Mouse (Mus musculus): Measurements from ENCODE around the gene Lect2. TPM values are rescaled to one million over a fixed set of nuclear protein-coding genes. Genes with fewer than 3 reads are reported as not detected.

The Lect2 gene
- polyA plus RNA-seq (2016; fragmentation: Nextera tagmentation; extraction: Ambion mirVana) = not detected in 2 replicates

- DNase-seq (ENCODE audit: low spot score) = peak; percentile 1
- H3K27ac ChIP-seq = no peak within 1 kb of the TSS; the same call in 1 of the 2 replicates
- H3K27me3 ChIP-seq (ENCODE audit: insufficient read depth, poor library complexity, severe bottlenecking) = no peaks in the 10 kb centered on the region
- 79% methylated on average over 9 of the region's 9 CpGs for WGBS
- no peaks in the 10 kb centered on the region for H3K36me3 ChIP-seq
- peaks cover 17% of the 10 kb centered on the region; the same call in 1 of the 2 replicates for H3K4me1 ChIP-seq (replicated peaks)
- H3K4me3 ChIP-seq = no peak within 1 kb of the TSS
- H3K9me3 ChIP-seq = no peaks in the 10 kb centered on the region
These were observed at the start of gene Lect2 for GRCm38 (mm10) chr13:56548401-56548800. Lect2 (minus strand) TSS chr13:56548502.

GRCm38 (mm10) chr13:56597296-56597695 lies 49.0 kb upstream of the Lect2 start:
- Histone ChIP-seq H3K36me3 (no peaks in the 10 kb centered on the region), H3K4me3 (no peak overlapping the region), H3K9me3 (no peaks in the 10 kb centered on the region), H3K4me1 (replicated peaks) (peaks cover 39% of the 10 kb centered on the region), H3K27ac (0 out of 2 replicates have a peak overlapping the region, but pooled peaks have one; percentile 23), H3K27me3 (ENCODE audit: insufficient read depth, poor library complexity, severe bottlenecking) (no peaks in the 10 kb centered on the region)
- DNase-seq (ENCODE audit: low spot score) = no peak
- 76% methylated on average over 4 of the region's 4 CpGs for WGBS

- 78% methylated on average over 8 of the region's 8 CpGs for WGBS
- peaks cover 25% of the 10 kb centered on the region for H3K4me1 ChIP-seq (replicated peaks)
- no peaks in the 10 kb centered on the region; the same call in 1 of the 2 replicates for H3K27me3 ChIP-seq (ENCODE audit: insufficient read depth, poor library complexity, severe bottlenecking)
- DNase-seq (ENCODE audit: low spot score) = no peak
- no peaks in the 10 kb centered on the region for H3K36me3 ChIP-seq
- peak overlapping the region; percentile 46 for H3K27ac ChIP-seq
- H3K4me3 ChIP-seq = no peak overlapping the region
- H3K9me3 ChIP-seq = no peaks in the 10 kb centered on the region
These were observed 46.9 kb upstream of the Lect2 start for GRCm38 (mm10) chr13:56595246-56595645.

GRCm38 (mm10) chr13:56593961-56594391 lies 45.7 kb upstream of the Lect2 start:
- no peaks in the 10 kb centered on the region for H3K36me3 ChIP-seq
- no peak for DNase-seq (ENCODE audit: low spot score)
- H3K27ac ChIP-seq = 0 out of 2 replicates have a peak overlapping the region, but pooled peaks have one; percentile 12
- 82% methylated on average over 7 of the region's 7 CpGs for WGBS
- peaks cover 27% of the 10 kb centered on the region for H3K4me1 ChIP-seq (replicated peaks)
- no peaks in the 10 kb centered on the region for H3K9me3 ChIP-seq
- no peak overlapping the region for H3K4me3 ChIP-seq
- H3K27me3 ChIP-seq (ENCODE audit: insufficient read depth, poor library complexity, severe bottlenecking) = no peaks in the 10 kb centered on the region; the same call in 1 of the 2 replicates

GRCm38 (mm10) chr13:56593196-56593595 lies 44.9 kb upstream of the Lect2 start:
- no peak overlapping the region for H3K4me3 ChIP-seq
- no peaks in the 10 kb centered on the region; the same call in 1 of the 2 replicates for H3K27me3 ChIP-seq (ENCODE audit: insufficient read depth, poor library complexity, severe bottlenecking)
- peaks cover 27% of the 10 kb centered on the region for H3K4me1 ChIP-seq (replicated peaks)
- DNase-seq (ENCODE audit: low spot score) = no peak
- H3K9me3 ChIP-seq = no peaks in the 10 kb centered on the region
- no peaks in the 10 kb centered on the region for H3K36me3 ChIP-seq
- 91% methylated on average over 5 of the region's 5 CpGs for WGBS
- no peak overlapping the region for H3K27ac ChIP-seq

GRCm38 (mm10) chr13:56591939-56592338 lies 43.6 kb upstream of the Lect2 start:
- no peaks in the 10 kb centered on the region; the same call in 1 of the 2 replicates for H3K27me3 ChIP-seq (ENCODE audit: insufficient read depth, poor library complexity, severe bottlenecking)
- no peaks in the 10 kb centered on the region for H3K9me3 ChIP-seq
- H3K4me3 ChIP-seq = no peak overlapping the region
- DNase-seq (ENCODE audit: low spot score) = no peak
- H3K4me1 ChIP-seq (replicated peaks) = peaks cover 23% of the 10 kb centered on the region
- H3K36me3 ChIP-seq = no peaks in the 10 kb centered on the region
- H3K27ac ChIP-seq = no peak overlapping the region
- WGBS = 75% methylated on average over 2 of the region's 2 CpGs

GRCm38 (mm10) chr13:56591191-56591590 lies 42.9 kb upstream of the Lect2 start:
- H3K27me3 ChIP-seq (ENCODE audit: insufficient read depth, poor library complexity, severe bottlenecking) = no peaks in the 10 kb centered on the region; the same call in 1 of the 2 replicates
- 92% methylated on average over 8 of the region's 8 CpGs for WGBS
- no peak for DNase-seq (ENCODE audit: low spot score)
- no peak overlapping the region; the same call in 1 of the 2 replicates for H3K27ac ChIP-seq
- no peaks in the 10 kb centered on the region for H3K36me3 ChIP-seq
- peaks cover 29% of the 10 kb centered on the region for H3K4me1 ChIP-seq (replicated peaks)
- no peak overlapping the region for H3K4me3 ChIP-seq
- H3K9me3 ChIP-seq = no peaks in the 10 kb centered on the region

GRCm38 (mm10) chr13:56590202-56590601 lies 41.9 kb upstream of the Lect2 start:
- 81% methylated on average over 5 of the region's 5 CpGs for WGBS
- no peak overlapping the region for H3K27ac ChIP-seq
- H3K4me1 ChIP-seq (replicated peaks) = peaks cover 29% of the 10 kb centered on the region
- no peaks in the 10 kb centered on the region; the same call in 1 of the 2 replicates for H3K27me3 ChIP-seq (ENCODE audit: insufficient read depth, poor library complexity, severe bottlenecking)
- no peak overlapping the region for H3K4me3 ChIP-seq
- no peaks in the 10 kb centered on the region for H3K9me3 ChIP-seq
- H3K36me3 ChIP-seq = no peaks in the 10 kb centered on the region
- DNase-seq (ENCODE audit: low spot score) = no peak

- H3K27ac ChIP-seq = peak overlapping the region; percentile 25; the same call in 1 of the 2 replicates
These were observed 40.3 kb upstream of the Lect2 start for GRCm38 (mm10) chr13:56588454-56589117.

GRCm38 (mm10) chr13:56586046-56586445 lies 37.7 kb upstream of the Lect2 start:
- H3K36me3 ChIP-seq = no peaks in the 10 kb centered on the region
- no peak overlapping the region for H3K4me3 ChIP-seq
- no peaks in the 10 kb centered on the region for H3K9me3 ChIP-seq
- no peak for DNase-seq (ENCODE audit: low spot score)
- no peak overlapping the region for H3K27ac ChIP-seq
- H3K4me1 ChIP-seq (replicated peaks) = peaks cover 67% of the 10 kb centered on the region
- 79% methylated on average over 3 of the region's 3 CpGs for WGBS
- H3K27me3 ChIP-seq (ENCODE audit: insufficient read depth, poor library complexity, severe bottlenecking) = no peaks in the 10 kb centered on the region; the same call in 1 of the 2 replicates

More at GRCm38 (mm10) chr13:56588454-56589117, 40.3 kb upstream of the Lect2 start:
- Histone ChIP-seq H3K4me3 (no peak overlapping the region), H3K27me3 (ENCODE audit: insufficient read depth, poor library complexity, severe bottlenecking) (no peaks in the 10 kb centered on the region; the same call in 1 of the 2 replicates), H3K9me3 (no peaks in the 10 kb centered on the region), H3K36me3 (no peaks in the 10 kb centered on the region), H3K4me1 (replicated peaks) (peaks cover 42% of the 10 kb centered on the region)
- no peak for DNase-seq (ENCODE audit: low spot score)
- 90% methylated on average over 14 of the region's 14 CpGs for WGBS

- no peaks in the 10 kb centered on the region for H3K9me3 ChIP-seq
- peak overlapping the region; percentile 35 for H3K4me3 ChIP-seq
- no peaks in the 10 kb centered on the region for H3K36me3 ChIP-seq
- H3K27ac ChIP-seq = peak overlapping the region; percentile 96
- 6% methylated on average over 3 of the region's 3 CpGs for WGBS
- peak; percentile 64 for DNase-seq (ENCODE audit: low spot score)
- H3K27me3 ChIP-seq (ENCODE audit: insufficient read depth, poor library complexity, severe bottlenecking) = no peaks in the 10 kb centered on the region
- H3K4me1 ChIP-seq (replicated peaks) = peaks cover 73% of the 10 kb centered on the region
These were observed 34.4 kb upstream of the Lect2 start for GRCm38 (mm10) chr13:56582720-56583119.

- Histone ChIP-seq H3K27ac (peak overlapping the region; percentile 96), H3K9me3 (no peaks in the 10 kb centered on the region), H3K27me3 (ENCODE audit: insufficient read depth, poor library complexity, severe bottlenecking) (no peaks in the 10 kb centered on the region), H3K4me3 (peak overlapping the region; percentile 35), H3K36me3 (no peaks in the 10 kb centered on the region), H3K4me1 (replicated peaks) (peaks cover 67% of the 10 kb centered on the region)
- WGBS = 0% methylated on average over 6 of the region's 6 CpGs
- peak; percentile 95 for DNase-seq (ENCODE audit: low spot score)
These were observed 33.7 kb upstream of the Lect2 start for GRCm38 (mm10) chr13:56581961-56582434.

- peaks cover 62% of the 10 kb centered on the region for H3K4me1 ChIP-seq (replicated peaks)
- H3K4me3 ChIP-seq = peak overlapping the region; percentile 35
- WGBS = 1% methylated on average over 3 of the region's 3 CpGs
- no peaks in the 10 kb centered on the region for H3K27me3 ChIP-seq (ENCODE audit: insufficient read depth, poor library complexity, severe bottlenecking)
- H3K9me3 ChIP-seq = no peaks in the 10 kb centered on the region
- DNase-seq (ENCODE audit: low spot score) = no peak
- no peaks in the 10 kb centered on the region for H3K36me3 ChIP-seq
- H3K27ac ChIP-seq = peak overlapping the region; percentile 96
These were observed 33.2 kb upstream of the Lect2 start for GRCm38 (mm10) chr13:56581512-56581911.

All from hindbrain, embryonic 10.5 days (tissue).